Mouse (Mus musculus): ENCODE measurements at regions not wholly inside any gene's neighbourhood (a gene's known extent, or its start where the extent isn't known, plus 50 kb on each side); places are given as distances from the start of the nearest gene placed in this dataset.

DNA sequence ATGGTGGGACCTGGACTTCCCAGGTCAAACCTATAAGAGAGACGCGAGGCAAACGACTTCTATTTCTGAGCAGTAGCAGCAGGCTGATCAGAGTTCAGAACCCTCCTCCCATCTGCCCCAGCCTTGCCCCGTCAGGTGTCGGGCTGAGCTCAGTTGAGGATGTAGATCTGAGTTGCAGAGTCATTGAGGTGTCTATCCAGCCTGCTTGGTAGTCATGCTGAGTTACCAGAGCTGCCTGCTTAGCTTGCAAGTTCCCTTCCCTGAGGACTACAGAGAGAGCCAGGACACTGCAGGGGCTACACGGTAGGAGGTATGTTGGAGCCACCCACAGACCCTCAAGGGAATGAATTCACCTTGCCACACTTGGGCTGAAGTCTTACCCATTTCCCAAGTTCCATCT, 653.0 kb downstream of the Zfp706 start:
- intact Hi-C loops (cut with DNase I): no loop called here
- DNase-seq (ENCODE audit: low spot score in 2 of 2): no peak

GRCm38 (mm10) chr15:36353793-36354192, 653.8 kb downstream of the Zfp706 start:
- intact Hi-C loops (cut with DNase I): no loop called here
- DNase-seq (ENCODE audit: low spot score in 2 of 2): no peak

GRCm38 (mm10) chr15:36352929-36353328, 654.6 kb downstream of the Zfp706 start:
- intact Hi-C loops (cut with DNase I): no loop called here
- no peak for DNase-seq (ENCODE audit: low spot score in 2 of 2)

- DNase-seq (ENCODE audit: low spot score in 2 of 2): no peak
- intact Hi-C loops (cut with DNase I): no loop called here
These were observed 655.9 kb downstream of the Zfp706 start for GRCm38 (mm10) chr15:36351693-36352092.

DNA sequence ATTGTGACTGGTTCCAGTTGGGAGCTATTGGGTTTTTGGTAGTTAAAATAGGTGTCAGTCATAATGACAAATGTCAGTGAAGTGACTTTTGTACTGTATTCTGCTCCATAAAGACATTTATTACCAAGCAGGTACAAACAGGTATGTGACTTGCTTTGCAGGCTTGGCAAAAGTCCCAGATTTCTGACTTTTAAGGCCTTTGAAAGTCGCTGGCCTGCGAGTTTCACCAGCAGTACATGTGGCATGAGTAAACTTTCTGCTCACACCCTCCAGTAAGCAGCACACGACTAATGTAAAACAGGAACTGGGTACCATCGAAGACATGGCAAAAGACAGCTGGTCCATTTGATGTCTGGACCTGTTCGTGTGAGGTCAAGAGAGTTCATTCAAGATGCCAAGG, 659.2 kb downstream of the Zfp706 start:
- intact Hi-C loops (cut with DNase I): no loop called here
- DNase-seq (ENCODE audit: low spot score in 2 of 2): no peak

- no peak for DNase-seq (ENCODE audit: low spot score in 2 of 2)
- intact Hi-C loops (cut with DNase I): no loop called here
These were observed 660.2 kb downstream of the Zfp706 start for GRCm38 (mm10) chr15:36347333-36347845.

- DNase-seq (ENCODE audit: low spot score in 2 of 2): no peak
- intact Hi-C loops (cut with DNase I): no loop called here
These were observed 661.4 kb downstream of the Zfp706 start for GRCm38 (mm10) chr15:36346126-36346525.

DNA sequence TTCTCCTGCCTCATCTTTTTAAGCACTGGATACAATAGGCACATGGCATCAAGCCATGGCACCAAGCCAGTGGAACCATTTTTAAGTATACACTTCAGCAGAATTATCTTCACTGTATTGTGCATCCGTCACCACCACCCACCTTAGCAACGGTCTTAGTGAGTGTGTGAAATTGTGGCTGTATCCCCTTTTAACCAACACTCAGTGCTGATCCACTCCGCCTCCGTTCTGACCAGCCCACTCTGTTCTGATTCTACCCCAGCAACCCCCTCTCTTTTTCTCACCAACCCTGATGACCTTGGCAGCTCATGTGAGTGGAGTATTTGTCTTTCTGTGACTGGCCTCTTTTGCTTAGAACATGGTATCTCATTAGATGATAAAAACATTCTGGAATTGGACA, 662.2 kb downstream of the Zfp706 start:
- intact Hi-C loops (cut with DNase I): loop anchor here (1.0 kb wide), 1 partner anchor 30 kb away; no protein-coding TSS in a partner anchor
- peak; percentile 38 to 73 for DNase-seq (ENCODE audit: low spot score in 2 of 2)

DNA sequence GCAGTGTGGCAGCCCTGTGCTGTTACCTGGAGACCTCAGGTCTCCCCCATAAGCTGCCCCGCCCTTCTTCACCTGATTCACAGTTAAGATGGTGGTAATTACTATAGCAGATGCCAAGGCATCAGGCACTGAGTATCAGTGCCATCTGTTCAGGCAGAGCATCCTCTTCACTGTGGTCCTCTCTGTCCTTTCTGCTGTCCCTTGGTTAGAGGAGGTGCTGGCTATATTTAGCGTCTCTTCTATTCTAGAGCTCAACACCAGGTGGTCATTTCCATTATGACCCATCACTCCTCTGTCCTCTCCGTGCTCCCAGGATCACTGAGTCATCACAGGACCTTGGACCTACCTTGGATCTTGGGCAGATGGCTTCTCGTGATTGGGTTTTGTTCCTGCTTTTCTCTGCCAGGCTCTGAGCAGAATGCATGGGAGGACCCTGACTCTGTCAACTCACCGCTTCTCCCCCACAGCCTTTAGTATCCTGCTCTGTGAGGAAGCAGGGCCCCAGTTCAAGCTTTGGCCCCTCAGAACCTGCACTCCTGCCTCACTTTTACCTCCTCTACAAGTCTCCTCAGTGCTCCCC, 667.5 kb downstream of the Zfp706 start:
- DNase-seq (ENCODE audit: low spot score in 2 of 2): no peak
- intact Hi-C loops (cut with DNase I): no loop called here

- intact Hi-C loops (cut with DNase I): no loop called here
- no peak for DNase-seq (ENCODE audit: low spot score in 2 of 2)
These were observed 668.8 kb downstream of the Zfp706 start for GRCm38 (mm10) chr15:36338766-36339165.

DNA sequence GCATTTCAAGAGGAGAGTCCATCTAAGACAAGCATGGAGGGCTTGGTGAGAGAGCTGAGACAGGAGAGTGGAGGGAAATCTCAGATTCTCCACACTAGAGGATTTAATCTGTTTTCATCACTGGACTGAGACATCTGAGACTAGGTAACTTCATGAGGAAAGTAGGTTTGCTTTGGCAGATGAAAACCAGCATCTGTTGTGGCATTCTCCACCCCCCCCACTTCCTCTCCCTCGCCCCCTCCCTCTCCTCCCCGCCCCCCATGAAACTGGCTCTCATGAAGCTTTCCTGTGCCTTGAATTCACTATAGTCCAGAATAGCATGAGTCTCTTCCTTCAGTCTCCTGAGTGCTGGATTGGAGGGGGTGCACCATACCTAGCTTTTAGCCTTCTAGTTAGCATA, 670.7 kb downstream of the Zfp706 start:
- no peak for DNase-seq (ENCODE audit: low spot score in 2 of 2)
- intact Hi-C loops (cut with DNase I): no loop called here

DNA sequence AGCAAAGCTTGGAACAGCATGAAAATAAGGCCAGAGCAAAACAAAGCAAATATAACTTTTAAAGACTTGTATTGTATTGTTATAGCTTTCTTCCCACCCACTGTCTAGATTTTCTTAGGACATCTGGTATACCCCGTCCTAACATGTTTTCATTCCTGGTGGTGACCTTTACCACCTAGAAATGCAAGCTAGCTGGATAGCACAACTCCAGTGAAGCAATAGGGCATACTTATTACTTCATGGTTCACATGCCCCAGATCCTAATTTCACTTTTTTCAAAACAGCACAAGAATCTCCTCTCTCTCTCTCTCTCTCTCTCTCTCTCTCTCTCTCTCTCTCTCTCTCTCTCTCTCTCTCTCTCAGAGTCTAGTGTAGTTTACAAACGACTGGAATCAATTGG, 672.5 kb downstream of the Zfp706 start:
- no peak for DNase-seq (ENCODE audit: low spot score in 2 of 2)
- intact Hi-C loops (cut with DNase I): no loop called here

GRCm38 (mm10) chr15:36334436-36335113, 673.0 kb downstream of the Zfp706 start:
- intact Hi-C loops (cut with DNase I): no loop called here
- no peak for DNase-seq (ENCODE audit: low spot score in 2 of 2)

- no peak for DNase-seq (ENCODE audit: low spot score in 2 of 2)
- intact Hi-C loops (cut with DNase I): no loop called here
These were observed 673.7 kb downstream of the Zfp706 start for GRCm38 (mm10) chr15:36333857-36334256.

- no peak for DNase-seq (ENCODE audit: low spot score in 2 of 2)
- intact Hi-C loops (cut with DNase I): no loop called here
These were observed 674.3 kb downstream of the Zfp706 start for GRCm38 (mm10) chr15:36333265-36333664.
